Mouse (Mus musculus): ENCODE data around the gene Krtap14. TPM values are rescaled to one million over a fixed set of nuclear protein-coding genes. Genes with fewer than 3 reads are reported as not detected.

Gene Krtap14
- total RNA-seq (2021): not detected
- long read RNA-seq, experiment 1: 0 reads
- long read RNA-seq, experiment 2: 0 reads

DNA sequence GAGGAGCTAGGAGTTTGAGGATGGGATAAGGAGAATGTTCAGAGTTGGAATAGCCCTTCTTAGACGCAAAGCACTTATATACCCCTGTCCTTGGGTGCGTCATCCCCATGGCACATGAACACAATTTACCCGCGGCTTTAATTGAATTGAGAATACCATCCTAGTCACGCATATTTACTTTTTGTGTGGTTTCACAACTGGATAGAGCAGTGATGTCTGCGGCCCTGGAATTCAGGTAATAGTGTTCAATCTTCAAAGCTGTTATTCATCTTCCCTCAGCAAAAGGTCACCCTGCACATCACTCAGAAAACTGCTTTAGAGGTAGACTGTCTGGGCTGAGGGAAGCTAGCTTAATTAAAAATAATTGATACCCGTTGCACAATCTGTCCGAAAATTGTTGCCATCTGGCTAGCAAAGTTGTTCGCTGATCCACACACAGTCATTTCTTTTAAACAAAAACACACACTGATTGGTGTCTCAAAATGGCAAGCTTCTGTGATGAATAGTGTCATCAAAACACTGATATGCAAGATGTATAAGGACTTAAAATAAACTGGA is at the start of gene Krtap14:
Gene Krtap14, minus strand, starts transcription at position 51 of the 558 bp plus-strand sequence.
- H3K27ac ChIP-seq: no peak within 1 kb of the TSS
- no peak for DNase-seq
- no peak for TF ChIP-seq CTCF (IDR thresholded peaks at IDR 0.05)
- H3K4me3 ChIP-seq: no peak within 1 kb of the TSS
- intact Hi-C loops (cut with DNase I): loop anchor here (10.0 kb wide), 1 partner anchor 111 kb away; no protein-coding TSS in a partner anchor

DNA sequence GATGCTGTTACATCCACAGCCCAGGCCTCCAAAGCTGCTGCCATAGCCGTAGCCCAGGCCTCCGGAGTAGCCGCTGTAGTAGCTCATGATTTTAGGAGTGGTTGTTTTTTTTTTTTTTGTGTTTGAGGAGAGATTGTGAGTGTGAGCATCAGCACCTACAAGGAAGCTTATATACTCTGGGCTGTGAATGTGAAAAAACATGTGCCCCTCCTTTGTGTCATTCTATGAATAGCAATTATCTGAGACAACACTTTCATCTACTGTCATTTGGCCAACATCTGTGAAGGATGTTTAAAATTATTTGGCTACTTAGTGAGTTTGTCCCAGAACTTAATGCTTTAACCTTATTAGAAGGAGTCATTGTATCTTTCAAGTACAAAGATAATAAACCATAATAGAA is 48.2 kb upstream of the Krtap14 start, which contains the start of gene Krtap19-2:
Gene Krtap19-2, minus strand, starts transcription at position 101 of the 400 bp plus-strand sequence.
- intact Hi-C loops (cut with DNase I): no loop called here
- TF ChIP-seq CTCF (IDR thresholded peaks at IDR 0.05): no peak
- no peak within 1 kb of the TSS for H3K4me3 ChIP-seq
- DNase-seq: no peak
- no peak within 1 kb of the TSS for H3K27ac ChIP-seq

DNA sequence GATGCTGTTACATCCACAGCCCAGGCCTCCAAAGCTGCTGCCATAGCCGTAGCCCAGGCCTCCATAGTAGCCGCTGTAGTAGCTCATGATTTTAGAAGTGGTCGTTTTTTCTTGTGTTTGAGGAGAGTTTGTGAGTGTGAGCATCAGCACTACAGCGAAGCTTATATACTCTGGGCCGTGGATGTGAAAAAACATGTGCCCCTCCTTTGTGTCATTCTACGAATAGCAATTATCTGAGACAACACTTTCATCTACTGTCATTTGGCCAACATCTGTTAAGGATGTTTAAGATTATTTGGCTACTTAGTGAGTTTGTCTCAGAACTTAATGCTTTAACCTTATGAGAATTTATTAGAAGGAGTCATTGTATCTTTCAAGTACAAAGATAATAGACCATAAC is 43.4 kb upstream of the Krtap14 start, which contains the start of gene Krtap19-1:
Gene Krtap19-1, minus strand, starts transcription at position 101 of the 400 bp plus-strand sequence.
- Histone ChIP-seq H3K27ac (no peak within 1 kb of the TSS), H3K4me3 (no peak within 1 kb of the TSS)
- no peak for TF ChIP-seq CTCF (IDR thresholded peaks at IDR 0.05)
- intact Hi-C loops (cut with DNase I): no loop called here
- DNase-seq: no peak

DNA sequence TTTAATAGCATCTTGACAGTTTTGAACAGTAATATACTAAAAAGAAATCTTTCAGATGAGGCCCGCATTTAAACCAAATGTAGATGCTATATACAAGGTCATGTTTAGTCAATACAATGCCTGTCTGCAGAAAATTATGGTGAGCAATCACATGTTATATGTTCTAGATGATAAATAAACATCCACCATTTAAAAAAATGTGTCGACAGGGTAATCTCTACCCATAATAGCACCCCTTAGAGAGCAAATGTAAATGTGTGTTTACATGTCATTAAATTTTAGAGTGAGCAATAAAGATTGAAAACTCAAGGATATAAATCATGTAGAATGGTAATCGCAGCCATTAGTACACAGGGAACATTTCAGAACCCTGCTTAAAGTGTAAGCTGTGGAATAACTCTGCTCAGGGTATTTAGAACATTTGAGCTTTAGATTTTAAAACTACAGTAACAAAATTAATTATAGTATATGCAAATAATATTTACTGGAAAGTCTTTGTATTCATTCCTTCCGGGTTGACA is 39.0 kb upstream of the Krtap14 start:
- H3K4me3 ChIP-seq: no peak overlapping the region
- intact Hi-C loops (cut with DNase I): no loop called here
- TF ChIP-seq CTCF (IDR thresholded peaks at IDR 0.05): no peak
- no peak for DNase-seq
- no peak overlapping the region for H3K27ac ChIP-seq

DNA sequence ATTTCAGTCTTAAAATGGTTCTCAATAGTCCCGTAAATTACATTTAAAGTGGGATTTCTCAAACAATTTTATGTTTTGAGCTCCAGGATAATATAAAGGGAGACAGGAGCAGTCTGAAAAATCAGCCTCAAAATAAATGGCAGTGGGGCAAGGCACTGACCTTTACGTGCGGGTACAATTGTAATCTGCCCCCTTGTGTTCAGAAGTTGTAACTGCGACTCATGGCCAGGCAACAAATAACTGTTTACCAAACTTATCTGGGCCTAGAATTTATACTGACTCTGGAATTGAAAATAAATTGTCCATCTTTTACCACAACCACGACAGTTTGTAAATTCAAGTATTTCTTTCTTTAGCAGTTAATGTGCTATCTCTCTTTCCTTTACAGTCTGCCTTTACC is 25.5 kb upstream of the Krtap14 start:
- no peak for DNase-seq
- Histone ChIP-seq H3K27ac (no peak overlapping the region), H3K4me3 (no peak overlapping the region)
- intact Hi-C loops (cut with DNase I): no loop called here
- peak; percentile 64 for TF ChIP-seq CTCF (IDR thresholded peaks at IDR 0.05)

DNA sequence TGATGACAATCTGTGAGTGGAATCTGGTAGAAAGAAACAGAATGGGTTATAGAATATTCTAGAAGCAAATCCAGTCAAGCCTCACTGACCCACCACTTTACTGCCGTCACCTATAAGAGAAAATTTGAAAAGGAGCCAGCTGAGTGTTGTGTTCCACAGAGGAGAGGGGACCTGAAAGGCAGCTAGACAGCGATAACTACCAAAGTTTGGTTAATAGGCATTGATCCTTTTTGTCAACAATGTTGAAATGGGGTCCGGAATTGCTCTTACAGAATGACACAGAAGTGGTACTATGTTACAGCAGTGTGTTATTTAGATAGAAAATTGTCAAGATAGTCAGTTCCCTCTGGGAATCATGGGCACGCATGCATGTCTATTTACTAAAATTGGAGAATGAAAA is 22.6 kb upstream of the Krtap14 start:
- H3K4me3 ChIP-seq: no peak overlapping the region
- intact Hi-C loops (cut with DNase I): no loop called here
- TF ChIP-seq CTCF (IDR thresholded peaks at IDR 0.05): no peak
- no peak overlapping the region for H3K27ac ChIP-seq
- no peak for DNase-seq

DNA sequence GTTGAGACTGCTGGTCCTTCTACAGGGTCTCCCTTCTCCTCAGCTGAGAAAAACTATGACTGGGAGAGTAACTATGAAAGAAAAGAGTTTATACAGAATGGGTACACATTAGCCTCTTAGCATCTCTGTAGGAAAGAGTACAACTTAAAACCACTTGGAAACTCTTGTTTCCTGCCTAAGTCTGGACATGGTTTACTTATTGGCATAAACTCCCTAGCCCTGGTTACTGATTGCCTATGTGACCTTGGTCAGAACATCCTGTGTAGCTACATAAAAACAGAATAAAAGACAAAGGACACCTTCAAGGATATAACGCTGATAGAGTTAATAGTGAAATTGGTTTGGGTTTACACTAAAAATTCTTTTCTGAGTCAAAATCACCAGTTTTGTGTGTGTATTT is 21.4 kb upstream of the Krtap14 start:
- DNase-seq: no peak
- no peak overlapping the region for H3K27ac ChIP-seq
- TF ChIP-seq CTCF (IDR thresholded peaks at IDR 0.05): no peak
- intact Hi-C loops (cut with DNase I): no loop called here
- no peak overlapping the region for H3K4me3 ChIP-seq

DNA sequence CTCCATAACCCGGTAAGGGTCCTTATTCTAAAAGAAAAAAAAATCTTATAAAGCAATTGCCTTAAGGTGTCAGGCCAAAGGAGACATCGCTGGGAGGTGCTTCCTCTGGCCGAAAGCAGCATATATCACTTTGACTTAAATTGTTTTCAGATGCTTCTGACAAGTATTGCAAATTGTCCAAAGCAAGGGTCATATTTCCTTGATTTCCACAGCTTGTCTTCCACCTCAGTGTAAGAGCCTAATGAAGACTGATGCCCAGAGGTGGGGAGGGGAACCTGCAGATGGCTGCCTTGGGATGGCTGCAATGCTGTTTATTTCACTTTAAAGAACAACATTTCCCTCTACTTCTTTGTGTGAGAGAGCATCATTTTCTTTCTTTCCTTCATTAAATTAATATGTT is 1.0 kb upstream of the Krtap14 start:
- no peak for DNase-seq
- intact Hi-C loops (cut with DNase I): loop anchor here (10.0 kb wide), 1 partner anchor 112 kb away; no protein-coding TSS in a partner anchor
- TF ChIP-seq CTCF (IDR thresholded peaks at IDR 0.05): no peak
- Histone ChIP-seq H3K27ac (no peak overlapping the region), H3K4me3 (no peak overlapping the region)

DNA sequence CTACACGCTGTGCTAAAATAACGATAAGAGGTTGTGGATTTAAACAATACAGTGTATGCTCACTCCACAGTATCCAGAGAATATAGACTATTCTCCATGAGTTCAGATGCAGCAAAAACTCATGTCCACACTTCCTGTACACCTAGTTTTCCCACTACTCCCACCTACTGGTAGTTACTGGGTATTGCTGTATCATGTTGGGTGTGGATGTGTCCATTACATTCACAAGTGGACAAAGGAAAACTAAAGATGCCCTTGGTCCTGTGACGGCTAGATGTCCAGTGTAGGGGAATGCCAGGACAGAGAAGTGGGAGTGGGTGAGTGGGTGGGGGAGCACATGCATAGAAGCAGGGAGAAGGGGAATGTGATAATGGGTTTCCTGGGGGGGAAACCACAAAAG is 2.2 kb downstream of the Krtap14 start:
- TF ChIP-seq CTCF (IDR thresholded peaks at IDR 0.05): peak; percentile 64
- no peak overlapping the region for H3K27ac ChIP-seq
- intact Hi-C loops (cut with DNase I): loop anchor here (5.0 to 10.0 kb wide), 3 partner anchors 109 to 431 kb away; no protein-coding TSS in a partner anchor
- no peak for DNase-seq
- no peak overlapping the region for H3K4me3 ChIP-seq

DNA sequence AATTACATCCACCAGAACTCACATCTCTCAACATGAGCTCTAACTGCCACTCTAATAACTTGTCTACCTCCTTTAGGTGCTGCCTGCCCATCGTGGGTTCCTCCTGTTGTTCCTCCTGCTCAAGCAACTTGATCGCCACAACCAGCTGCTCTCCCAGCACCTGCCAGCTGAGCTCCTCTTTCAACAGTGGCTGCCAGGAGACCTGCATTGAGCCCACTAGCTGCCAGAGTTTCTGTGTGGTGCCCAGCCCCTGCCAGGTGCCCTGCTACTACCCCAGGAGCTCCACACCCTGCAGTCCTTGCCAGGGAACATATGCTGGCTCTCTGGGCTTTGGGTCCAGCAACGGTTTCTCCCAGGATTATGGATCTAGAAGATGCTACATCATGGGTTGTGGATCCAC is 5.9 kb downstream of the Krtap14 start, which contains the start of gene Krtap15:
Gene Krtap15, plus strand, starts transcription at position 150 of the 400 bp plus-strand sequence.
- DNase-seq: peak; percentile 78
- no peak for TF ChIP-seq CTCF (IDR thresholded peaks at IDR 0.05)
- Histone ChIP-seq H3K4me3 (no peak within 1 kb of the TSS), H3K27ac (no peak within 1 kb of the TSS)
- intact Hi-C loops (cut with DNase I): loop anchor here (5.0 to 10.0 kb wide), 3 partner anchors 105 to 428 kb away; no protein-coding TSS in a partner anchor

DNA sequence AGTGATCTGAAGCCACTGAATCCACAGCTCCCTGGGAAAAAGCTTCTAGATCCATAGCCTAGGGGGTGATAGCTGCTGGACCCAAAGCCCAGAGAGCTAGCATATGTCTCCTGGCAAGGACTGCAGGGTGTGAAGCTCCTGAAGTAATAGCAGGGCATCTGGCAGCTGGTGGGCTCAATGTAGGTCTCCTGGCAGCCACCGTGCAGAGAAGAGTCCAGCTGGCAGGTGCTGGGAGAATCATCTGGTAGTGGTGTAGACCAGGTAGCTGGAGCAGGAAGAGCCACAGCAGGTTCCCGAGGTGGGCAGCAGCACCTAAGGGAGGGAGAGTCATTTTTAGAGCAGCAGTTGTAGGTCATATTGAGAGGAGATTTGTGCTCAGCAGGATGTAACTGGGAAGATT is 14.1 kb downstream of the Krtap14 start, which contains the start of gene Gm20741:
Gene Gm20741, minus strand, starts transcription at position 394 of the 400 bp plus-strand sequence.
- Histone ChIP-seq H3K4me3 (no peak within 1 kb of the TSS), H3K27ac (no peak within 1 kb of the TSS)
- DNase-seq: no peak
- intact Hi-C loops (cut with DNase I): no loop called here
- no peak for TF ChIP-seq CTCF (IDR thresholded peaks at IDR 0.05)

DNA sequence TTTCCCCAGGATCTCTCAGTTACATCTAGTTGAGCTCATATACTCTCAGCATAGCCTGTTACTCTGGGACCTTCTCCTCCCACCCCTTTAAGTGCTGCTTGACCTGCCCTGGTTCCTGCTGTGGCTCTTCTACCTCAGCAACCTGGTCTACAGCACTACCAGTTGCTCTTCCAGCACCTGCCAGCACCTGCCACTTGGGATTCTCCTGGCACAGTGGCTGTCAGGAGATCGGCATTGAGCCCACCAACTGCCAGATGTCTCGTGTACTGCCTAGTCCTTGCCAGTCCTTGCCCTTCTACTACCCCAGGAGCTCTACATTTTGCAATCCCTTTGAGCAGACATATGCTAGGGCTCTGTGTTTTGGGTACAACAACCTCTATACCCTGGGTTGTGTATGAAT is 39.2 kb downstream of the Krtap14 start:
- no peak overlapping the region for H3K27ac ChIP-seq
- intact Hi-C loops (cut with DNase I): no loop called here
- no peak for TF ChIP-seq CTCF (IDR thresholded peaks at IDR 0.05)
- DNase-seq: no peak
- H3K4me3 ChIP-seq: no peak overlapping the region

DNA sequence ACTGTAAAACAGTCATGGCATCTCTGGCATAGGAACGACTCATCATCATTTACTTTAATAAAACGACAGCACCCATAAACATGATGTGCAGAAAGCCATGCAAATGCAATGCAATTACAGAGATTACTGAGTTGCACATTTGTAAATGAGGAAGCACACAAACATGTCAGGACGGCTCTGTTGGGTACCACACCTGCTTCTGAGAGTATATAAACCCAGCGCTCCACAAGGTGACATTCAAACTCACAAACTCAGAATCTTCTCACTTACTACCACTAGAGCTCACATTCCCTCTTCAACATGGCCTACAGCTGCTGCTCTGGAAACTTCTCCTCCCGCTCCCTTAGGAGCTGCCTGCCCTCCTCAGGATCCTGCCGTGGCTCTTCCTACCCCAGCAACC is 48.3 kb downstream of the Krtap14 start, which contains the start of gene Gm5965:
Gene Gm5965, plus strand, starts transcription at position 301 of the 400 bp plus-strand sequence.
- H3K4me3 ChIP-seq: no peak within 1 kb of the TSS
- DNase-seq: no peak
- TF ChIP-seq CTCF (IDR thresholded peaks at IDR 0.05): no peak
- intact Hi-C loops (cut with DNase I): no loop called here
- no peak within 1 kb of the TSS for H3K27ac ChIP-seq

All from gastrocnemius, adult 2 months (tissue).